Mouse (Mus musculus): ENCODE results near the gene Cradd.

Cradd gene

DNA sequence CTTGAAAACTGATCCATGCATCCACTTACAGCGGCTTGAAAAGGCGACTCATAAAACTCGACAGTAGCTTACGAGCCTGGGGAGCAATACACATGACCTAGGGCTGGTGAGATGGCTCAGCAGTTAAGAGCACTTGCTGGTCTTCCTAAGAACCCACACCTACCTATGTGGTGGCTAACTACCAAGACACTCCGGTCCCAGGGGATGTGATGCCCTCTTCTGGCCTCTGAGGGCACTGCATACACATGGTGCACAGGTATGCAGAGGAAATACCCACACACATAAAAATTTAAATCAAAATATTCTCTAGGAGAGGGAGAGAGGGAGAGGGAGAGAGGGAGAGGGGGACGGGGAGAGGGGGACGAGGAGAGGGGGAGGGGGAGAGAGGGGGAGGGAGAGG is 167.5 kb downstream of the Cradd start:
- no peak for DNase-seq (ENCODE audit: low spot score)

DNA sequence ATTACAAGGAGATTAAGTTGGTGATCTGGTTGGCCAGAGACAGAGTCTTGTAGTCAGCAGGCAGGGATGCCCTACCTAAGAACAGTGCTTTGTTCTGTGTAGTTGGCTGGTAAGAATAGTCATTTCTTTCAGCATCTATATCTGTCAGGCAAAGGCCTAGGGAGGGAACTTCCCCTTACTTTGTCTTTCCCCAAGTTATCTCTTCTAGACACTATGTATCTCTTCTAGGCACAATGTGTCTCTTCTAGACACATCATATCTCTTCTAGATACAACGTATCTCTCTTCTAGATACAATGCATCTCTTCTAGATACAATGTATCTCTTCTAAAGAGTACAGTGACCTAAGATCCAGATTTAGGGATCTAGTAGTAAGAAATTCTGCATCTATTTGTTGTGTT is 169.3 kb downstream of the Cradd start:
- no peak for DNase-seq (ENCODE audit: low spot score)

DNA sequence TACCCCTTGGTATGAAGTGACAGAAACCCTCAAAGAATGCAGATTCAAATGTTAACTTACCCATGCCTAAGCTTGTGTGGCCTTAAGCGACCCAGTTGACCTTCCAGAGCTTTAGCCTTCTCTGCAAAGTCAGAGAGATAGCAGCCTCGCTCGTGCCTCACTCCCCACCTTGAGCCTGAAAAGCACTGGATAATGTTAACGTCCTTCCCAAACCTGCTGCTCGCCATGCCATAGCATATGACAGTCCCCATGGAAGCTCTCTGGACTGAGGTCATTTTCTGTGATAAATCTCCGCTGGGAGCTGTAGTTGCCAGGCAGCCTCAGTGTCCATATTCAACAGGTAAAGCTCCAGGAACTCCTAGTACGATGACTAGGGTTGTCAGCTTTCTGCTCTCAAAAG is 170.7 kb downstream of the Cradd start:
- no peak for DNase-seq (ENCODE audit: low spot score)

DNA sequence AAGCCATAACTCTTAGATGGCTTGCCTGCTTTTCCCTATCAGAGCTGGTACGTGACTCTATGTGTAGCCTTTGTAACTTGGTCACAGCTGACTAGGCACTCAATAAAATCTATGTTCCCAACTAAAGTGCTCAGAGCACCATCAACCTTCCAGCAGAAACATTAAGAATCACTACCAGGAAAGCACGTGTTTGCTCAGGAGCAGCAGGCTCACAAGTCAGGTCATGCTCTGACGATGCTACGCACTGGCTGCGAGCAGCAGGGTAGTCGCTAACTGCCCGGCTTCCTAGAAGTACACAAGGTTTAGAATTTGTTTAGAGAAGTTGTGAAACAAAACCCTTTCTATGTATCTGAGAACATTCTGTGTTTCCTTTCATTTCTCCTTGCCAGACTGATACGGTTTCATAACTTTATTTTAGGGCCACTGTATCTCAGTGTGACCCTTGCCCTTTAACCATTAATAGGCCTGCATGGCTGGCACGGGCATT is 171.4 kb downstream of the Cradd start:
- no peak for DNase-seq (ENCODE audit: low spot score)

DNA sequence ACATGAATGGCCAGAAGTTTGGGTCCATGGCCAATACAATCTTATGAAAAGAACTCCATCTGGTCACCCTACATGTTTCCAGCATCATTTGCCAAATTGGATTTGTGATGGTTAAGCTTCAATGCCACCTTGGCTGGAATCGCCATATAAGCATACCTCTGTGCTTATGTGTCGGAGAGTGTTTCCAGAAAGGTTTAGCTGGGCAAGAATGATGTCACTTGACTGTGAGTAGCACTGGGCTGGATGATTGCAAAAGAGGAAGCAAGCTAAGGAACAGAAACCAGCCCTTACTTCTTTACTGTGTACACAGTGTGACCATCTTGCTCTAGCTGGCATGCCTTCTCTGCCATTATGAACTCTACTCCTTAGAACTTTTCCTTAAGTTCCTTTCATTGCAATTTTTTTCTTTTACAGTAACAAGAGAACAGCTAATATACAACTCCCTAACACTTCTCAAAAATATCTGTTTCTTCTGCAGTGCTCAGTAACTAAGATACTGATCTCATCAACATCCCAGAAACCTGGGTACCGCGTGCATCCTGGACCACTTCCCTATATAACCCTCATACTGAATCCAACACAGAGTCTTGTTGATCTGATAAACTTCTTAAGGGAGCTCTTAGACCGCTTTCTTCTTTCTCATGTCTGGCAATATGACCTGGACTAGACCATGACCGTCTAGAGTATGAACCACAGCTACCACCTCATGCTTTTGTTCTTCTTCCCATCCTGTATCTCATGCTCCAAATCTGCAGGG is 172.7 kb downstream of the Cradd start:
- DNase-seq (ENCODE audit: low spot score), result no peak

DNA sequence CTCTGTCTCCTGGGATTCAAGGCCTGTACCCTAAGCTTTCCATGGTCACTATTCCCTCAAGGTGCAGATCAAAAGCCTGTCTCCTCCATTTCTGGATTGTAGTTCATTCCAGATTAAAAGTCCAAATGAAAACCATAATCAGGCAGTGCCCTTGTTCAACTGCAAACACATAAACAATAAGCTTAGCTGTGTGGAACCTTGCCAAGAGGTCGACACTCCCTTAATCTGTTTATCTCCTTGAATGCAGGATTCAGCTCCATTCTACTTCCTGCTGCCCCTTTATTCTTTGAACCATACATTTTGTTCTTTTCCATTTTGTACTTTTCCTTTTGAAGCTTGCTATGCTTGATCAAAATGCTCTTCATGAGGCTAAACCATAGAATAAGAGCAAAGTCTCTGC is 174.3 kb downstream of the Cradd start:
- no peak for DNase-seq (ENCODE audit: low spot score)

DNA sequence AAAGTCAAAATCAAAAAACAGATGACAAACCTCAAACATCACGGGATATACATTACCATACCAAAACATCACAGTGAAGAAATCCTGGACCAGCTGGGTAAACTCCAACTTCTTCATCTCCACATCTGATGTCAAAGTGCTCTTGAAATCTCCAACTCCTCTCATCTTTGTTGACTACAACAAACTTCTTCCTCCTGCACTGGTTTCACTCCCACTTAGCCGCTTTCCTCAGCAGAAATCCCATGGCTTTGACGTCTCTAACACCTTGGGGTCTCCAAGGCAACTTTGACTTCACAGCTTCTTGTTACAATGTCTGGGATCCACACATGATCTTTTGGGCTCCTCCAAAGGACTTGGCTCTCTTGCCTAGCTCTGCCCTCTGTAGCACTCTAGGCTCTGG is 175.3 kb downstream of the Cradd start:
- DNase-seq (ENCODE audit: low spot score), result no peak

DNA sequence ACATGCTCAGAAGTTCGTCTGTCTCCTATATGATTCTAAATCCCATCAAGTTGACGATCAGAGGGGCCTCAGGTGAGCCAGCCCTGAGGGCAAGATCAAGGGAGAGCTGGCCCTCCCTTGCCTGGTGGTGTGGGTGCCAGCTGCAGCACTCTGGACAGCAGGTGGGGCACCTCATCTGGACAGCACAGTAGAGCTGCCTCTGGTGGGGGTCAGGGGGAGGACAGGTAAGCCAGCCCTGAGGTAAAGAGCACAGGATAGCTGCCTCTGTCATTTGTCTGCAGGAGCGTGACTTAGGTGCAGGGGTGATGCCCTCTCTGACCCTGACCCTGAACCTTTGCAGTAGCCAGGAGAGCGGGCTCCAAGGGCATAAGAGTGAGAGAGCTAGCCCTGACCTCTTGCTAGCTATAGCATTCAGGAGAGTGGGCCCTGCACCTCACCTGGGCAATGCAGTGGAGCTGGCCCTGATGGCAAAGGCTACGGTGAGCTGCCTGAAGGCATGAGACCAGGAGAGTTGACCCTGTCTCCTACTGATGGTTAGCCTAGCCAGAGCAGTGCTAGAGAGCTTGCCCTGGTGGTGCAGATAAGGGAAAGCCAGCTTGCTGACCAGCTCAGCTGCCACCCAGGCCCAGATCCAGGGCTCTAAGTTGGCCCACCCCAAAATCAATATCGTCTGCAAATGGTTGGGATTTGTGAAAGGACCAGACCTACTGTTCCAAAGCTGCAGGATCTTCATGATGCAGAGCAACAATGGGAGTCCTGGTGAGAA is 176.6 kb downstream of the Cradd start:
- no peak for DNase-seq (ENCODE audit: low spot score)

DNA sequence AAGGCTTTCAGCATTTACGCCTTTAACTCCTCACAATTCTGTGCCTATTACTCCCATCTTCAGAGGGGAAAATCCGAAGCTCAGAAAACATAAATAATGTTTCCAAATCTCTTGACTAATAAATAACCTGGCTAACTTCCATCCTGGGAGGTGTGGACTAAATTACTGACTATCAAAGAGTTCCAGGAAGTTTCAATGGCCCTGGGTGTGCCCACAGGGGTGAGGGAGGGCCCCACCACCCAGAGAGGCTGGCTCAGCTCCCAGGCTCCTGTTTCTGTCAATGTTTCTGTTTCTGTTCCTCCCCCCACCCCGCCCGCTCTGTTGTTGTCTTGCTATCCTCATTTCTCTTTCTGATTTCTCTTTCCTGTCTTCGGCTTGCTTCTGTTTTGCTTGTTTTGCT is 177.4 kb downstream of the Cradd start:
- DNase-seq (ENCODE audit: low spot score), result peak; percentile 73

DNA sequence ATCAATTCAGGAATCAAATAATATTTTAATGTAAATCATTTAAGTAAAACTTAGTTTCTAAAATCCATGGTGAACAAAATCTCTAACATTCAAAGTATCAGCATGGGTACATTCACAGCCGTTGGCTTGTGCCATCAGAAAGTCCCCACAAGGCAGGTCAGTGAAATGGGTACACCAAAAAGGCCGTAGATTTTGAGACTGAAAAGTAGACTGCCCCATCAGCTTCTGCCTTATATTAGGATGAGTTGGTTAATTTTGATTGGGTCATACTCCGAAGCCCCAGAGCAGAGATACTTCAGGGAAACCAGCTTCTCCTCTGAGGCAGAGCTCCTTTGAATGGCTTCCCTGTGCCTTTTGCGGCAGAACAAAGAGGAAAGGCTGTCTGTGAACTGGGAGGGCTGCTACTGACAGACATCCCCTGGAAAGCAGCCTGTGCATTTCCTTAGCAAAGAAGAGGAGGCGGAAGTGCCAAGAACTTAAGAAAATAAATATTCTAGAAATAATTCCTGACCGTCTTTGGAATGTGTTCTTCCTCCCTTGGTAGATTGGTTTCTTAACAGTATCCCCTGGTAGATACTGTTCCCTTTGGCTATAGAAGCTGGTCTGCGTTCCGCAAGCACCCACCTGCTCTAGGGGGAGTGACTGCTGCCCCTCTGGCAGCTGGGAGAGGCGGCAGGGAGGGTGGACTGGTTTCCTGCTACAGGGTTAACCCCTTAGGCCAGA is 178.6 kb downstream of the Cradd start:
- DNase-seq (ENCODE audit: low spot score), result no peak

DNA sequence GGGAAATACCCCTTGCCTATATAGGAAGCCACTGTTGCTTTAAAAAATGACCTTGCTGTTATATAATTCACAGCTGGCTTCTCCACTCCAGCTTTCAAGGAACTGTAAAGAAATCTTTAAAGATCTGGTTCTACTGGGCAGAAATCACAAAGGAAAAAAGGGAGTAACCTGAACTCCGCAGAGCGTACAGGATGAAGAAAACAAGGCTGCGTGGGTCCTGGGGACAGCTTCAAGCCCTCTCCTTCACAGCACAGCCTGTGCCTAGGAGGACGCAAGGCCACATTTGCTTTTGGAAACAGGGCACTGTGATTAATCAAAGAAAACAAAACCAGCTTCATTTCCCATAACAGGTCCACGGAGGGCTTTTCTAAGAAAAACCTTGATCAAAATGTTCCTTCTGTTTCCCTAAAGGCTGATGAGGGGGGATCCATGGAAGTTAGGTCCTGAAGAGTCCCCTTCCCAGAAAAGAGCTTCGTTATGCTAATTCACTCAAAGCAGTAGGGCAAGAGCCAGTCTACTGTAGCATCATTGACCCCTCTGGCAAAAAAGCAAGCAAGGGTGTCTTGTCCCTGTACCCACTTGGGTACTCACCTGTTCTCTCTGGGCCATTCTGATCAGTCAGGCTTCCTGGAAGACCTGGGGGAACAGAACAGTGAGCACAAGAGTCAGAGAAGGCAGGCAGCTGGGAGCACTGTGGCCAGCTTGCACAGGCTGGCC is 179.4 kb downstream of the Cradd start:
- DNase-seq (ENCODE audit: low spot score), result no peak

DNA sequence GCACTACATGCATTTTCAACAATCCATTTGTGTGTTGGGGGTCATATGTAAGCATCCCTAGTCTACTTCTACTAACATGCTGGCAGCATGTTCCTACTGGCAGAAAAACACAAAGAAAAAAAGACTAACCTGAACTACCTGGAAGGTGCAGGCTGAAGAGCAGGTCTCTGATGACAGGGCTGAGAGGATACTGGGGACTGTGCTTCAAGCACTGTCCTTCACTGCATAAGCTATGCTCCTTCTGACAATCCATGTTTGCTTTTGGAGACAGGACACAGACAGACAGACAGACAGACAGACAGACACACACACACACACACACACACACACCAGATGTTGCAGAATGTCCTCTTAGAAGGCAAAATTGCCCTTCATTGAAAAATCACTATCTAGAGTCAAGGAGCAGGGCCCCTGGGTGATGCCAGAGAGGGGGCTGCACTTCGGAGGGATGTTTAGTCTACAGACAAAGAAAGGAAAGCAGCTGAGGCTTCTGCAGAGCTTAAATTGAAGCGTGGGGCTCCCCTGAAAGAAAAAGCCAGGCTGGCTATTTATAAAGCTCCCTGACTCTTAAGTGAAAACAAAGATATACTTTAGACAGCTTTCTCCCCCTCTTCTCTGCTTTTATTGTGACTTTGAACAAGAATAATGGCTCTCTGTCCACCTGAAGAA is 180.4 kb downstream of the Cradd start:
- DNase-seq (ENCODE audit: low spot score), result peak; percentile 53

DNA sequence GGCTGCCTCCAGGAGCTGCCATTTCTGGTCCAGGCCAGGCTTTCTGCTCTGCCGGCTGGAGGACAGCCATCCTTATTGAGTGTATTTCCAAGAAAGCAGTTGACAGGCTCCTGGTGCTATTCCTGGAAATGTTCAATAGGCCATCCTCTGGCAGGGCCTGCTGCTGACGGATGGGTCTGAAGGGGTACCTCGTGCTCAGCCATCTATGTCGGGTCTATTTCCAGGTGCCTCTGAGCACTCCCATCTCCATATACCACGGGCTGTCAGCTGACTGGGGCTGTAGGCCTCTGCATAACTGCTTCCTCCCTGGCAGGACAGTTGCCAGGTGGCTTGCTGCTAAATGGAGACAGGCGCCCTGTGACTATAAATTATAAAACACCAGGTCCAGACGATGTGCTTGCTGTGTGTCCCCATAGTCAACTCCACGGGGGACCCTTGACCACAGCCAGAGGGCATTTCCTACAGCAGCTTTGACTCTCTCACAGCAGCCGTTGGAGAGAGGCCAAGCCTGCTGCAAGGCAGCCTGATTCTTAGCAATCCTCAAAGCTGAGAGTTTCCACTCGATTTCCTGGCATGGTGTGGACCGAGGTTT is 181.0 kb downstream of the Cradd start:
- peak; percentile 67 for DNase-seq (ENCODE audit: low spot score)

DNA sequence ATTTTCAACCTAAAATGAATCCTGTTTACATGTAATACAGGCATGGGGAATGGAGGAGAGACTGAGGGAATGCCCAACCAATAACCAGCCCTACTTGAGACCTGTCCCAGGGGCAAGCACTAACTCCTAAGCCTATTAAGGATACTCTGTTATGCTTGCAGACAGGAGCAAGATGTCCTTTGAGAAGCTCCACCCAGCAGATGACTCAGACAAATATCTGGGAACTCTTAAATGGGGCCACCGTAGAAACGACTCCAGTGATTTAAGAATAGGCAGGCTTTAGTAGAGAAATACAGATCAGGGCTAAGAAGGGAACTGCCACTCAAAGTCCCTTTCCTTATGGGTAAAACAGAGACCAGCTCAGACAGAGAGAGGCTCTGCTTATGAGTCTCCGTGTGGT is 182.9 kb downstream of the Cradd start:
- no peak for DNase-seq (ENCODE audit: low spot score)

DNA sequence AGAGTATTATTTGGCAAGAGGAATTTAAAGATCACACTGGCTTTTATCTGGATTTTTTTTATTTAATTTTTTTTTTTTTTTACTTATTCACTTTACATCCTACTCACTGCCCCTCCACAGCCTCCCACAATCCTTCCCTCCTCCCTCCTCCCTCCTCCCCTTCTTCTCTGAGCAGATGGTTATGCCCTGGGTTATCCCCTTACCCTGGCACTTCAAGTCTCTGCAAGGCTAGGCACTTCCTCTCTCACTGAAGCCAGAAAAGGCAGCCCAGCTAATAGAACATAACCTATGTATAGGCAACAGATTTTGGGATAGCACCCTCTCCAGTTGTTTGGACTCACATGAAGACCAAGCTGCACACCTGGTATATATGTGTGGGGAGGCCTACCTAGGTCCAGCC is 183.7 kb downstream of the Cradd start:
- DNase-seq (ENCODE audit: low spot score), result no peak

DNA sequence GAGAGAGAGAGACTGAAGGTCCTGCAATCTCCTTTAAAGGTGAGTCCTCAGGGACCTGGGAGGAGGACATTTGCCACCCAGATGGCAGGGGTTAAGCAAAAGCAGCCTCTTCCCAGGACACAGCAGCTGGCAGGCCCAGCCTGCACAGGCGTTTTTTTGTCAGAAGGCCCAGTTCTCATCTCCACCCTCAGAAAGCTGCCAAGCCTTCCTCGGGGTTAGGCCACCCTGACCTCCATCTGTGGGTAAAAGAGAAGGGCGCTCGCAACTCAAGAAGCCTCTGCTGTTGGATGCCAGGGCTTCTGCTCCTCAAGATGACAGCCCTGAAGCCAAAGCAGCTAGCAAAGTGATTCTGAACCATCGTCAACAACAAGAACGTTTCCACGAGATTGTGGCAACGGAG is 184.3 kb downstream of the Cradd start:
- peak; percentile 88 for DNase-seq (ENCODE audit: low spot score)

DNA sequence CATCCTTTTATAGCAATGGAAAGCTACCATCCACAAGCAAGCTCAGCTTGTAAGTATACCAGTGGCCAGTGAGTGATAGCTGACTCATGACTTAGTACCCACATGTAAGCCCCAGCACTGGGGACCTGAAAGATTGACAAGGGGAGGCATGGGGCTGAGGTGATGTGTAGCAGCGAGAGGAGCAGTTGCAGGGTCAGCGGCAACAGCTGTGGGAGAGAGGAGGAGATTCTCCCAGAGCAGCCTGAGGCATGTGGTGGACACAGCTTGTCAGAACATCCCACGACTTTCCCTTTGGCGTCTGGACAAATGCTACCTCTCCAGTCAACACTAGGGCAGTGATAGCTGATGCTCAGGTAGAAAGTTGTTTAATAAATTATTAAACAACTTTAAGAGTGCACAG is 190.9 kb downstream of the Cradd start:
- no peak for DNase-seq (ENCODE audit: low spot score)
